Mouse (Mus musculus) fat pad, adult 2 months (tissue): ENCODE measurements around the gene Bhlhb9.

Source experiments
- DNase-seq: peaks from one replicate; pipeline ENCODE4 v3.0.0-alpha.2; 2011; ENCODE audit warnings: low read depth, low spot score; ENCODE audit errors: extremely low read depth

The Bhlhb9 gene

GRCm38 (mm10) chrX:135885411-135886233, 88.2 kb downstream of the Bhlhb9 start:
- DNase-seq: no peak

GRCm38 (mm10) chrX:135886234-135886585, 88.8 kb downstream of the Bhlhb9 start:
- no peak for DNase-seq

- no peak for DNase-seq
Measured at GRCm38 (mm10) chrX:135916580-135916979, 119.2 kb downstream of the Bhlhb9 start.

GRCm38 (mm10) chrX:135917116-135917515, 119.7 kb downstream of the Bhlhb9 start:
- no peak for DNase-seq

- DNase-seq: no peak
Measured at GRCm38 (mm10) chrX:135922162-135922561, 124.8 kb downstream of the Bhlhb9 start.

GRCm38 (mm10) chrX:135925911-135926310, 128.5 kb downstream of the Bhlhb9 start:
- no peak for DNase-seq

GRCm38 (mm10) chrX:135928588-135928987, 131.2 kb downstream of the Bhlhb9 start:
- DNase-seq: no peak

- DNase-seq: no peak
Measured at GRCm38 (mm10) chrX:135936452-135936851, 139.1 kb downstream of the Bhlhb9 start.
